ENCODE assay signal across 8 mouse cellular contexts in the genomic region with DNA sequence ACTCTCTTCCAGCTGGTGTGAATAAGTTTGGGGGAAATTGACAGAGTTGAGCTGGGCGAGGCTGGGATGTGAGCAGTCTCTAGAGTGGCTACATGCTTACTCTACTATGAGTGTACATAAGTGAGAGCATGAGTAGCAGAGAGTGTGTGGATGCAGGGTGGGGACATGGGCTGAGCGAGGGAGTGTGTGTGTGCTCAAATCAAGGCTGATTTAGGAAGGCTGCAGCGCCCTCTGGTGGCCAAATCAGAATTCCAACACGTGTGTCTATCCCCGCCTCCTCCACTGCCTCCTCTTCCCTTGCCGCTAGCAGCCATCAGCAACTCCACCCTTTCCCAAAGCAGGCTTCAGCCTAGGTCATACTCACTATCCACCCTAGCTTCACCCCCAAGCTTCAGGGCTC. TPM values are rescaled to one million over a fixed set of nuclear protein-coding genes. Genes with fewer than 3 reads are reported as not detected.
DNase-seq lines count a peak whose midpoint lies in the region; ATAC-seq and TF ChIP-seq lines count a peak whose summit lies in the region.

No protein-coding gene starts in this region.

- peak overlapping the region; percentile 86 for H3K4me3 ChIP-seq in E14TG2a.4 (replicated peaks; ENCODE audit: low read length)
- H3K4me3 ChIP-seq in embryonic fibroblast, embryonic 13.5 days (ENCODE audit: insufficient read depth, low read length) = no peak overlapping the region
- no peak overlapping the region for H3K4me3 ChIP-seq in lung, embryonic 14.5 days (ENCODE audit: low read depth, low read length)

- no peaks in the 10 kb centered on the region for H3K27me3 ChIP-seq in E14TG2a.4 (ENCODE audit: insufficient read depth, low read length)
- H3K27me3 ChIP-seq in lung, embryonic 14.5 days (ENCODE audit: insufficient read depth, low read length) = peaks cover 27% of the 10 kb centered on the region

- ATAC-seq in hematopoietic stem cell, adult 5-6 weeks (replicated peaks in 1 of 2; ENCODE audit: insufficient read depth in 1 of 2, low FRiP score in 2 of 2, low TSS enrichment in 1 of 2, low read depth in 1 of 2, poor library complexity in 2 of 2, severe bottlenecking in 2 of 2) = peak; percentile 70 to 82; a peak in 3 of 4 replicates
- peak; percentile 76; the same call in 1 of the 2 replicates for ATAC-seq in lung, embryonic 14.5 days (ENCODE audit: insufficient read depth)

- WGBS in lung, embryonic 14.5 days = 6% methylated on average over 6 of the region's 6 CpGs

- peaks cover 63% of the 10 kb centered on the region for H3K36me3 ChIP-seq in E14TG2a.4 (ENCODE audit: insufficient read depth, low read length)
- no peaks in the 10 kb centered on the region for H3K36me3 ChIP-seq in lung, embryonic 14.5 days (ENCODE audit: insufficient read depth)

- H3K27ac ChIP-seq in embryonic fibroblast, embryonic 13.5 days (ENCODE audit: insufficient read depth, low read length) = no peak overlapping the region
- H3K27ac ChIP-seq in lung, embryonic 14.5 days (ENCODE audit: low read depth) = no peak overlapping the region

- no peak overlapping the region for H3K4me2 ChIP-seq in lung, embryonic 14.5 days

- H3K4me1 ChIP-seq in E14TG2a.4 (replicated peaks; ENCODE audit: low read depth, low read length) = peaks cover 79% of the 10 kb centered on the region
- H3K4me1 ChIP-seq in embryonic fibroblast, embryonic 13.5 days (ENCODE audit: control insufficient read depth, insufficient read depth, low read length) = peaks cover 14% of the 10 kb centered on the region
- H3K4me1 ChIP-seq in lung, embryonic 14.5 days (ENCODE audit: insufficient read depth) = no peaks in the 10 kb centered on the region

- TF ChIP-seq CTCF in E14TG2a.4 (conservative IDR thresholded peaks at IDR 0.05; ENCODE audit: low read length) = peak; percentile 63
- TF ChIP-seq CTCF in embryonic fibroblast, embryonic 13.5 days (IDR thresholded peaks at IDR 0.05; ENCODE audit: borderline replicate concordance, insufficient read depth, low read length) = peak; percentile 81
- TF ChIP-seq CTCF in lung, embryonic 14.5 days (IDR thresholded peaks at IDR 0.05; ENCODE audit: low read depth) = peak; percentile 92

- peak; percentile 41 to 57 for DNase-seq in adrenal gland, postnatal 4 days (ENCODE audit: low spot score in 2 of 2)
- DNase-seq in layer of hippocampus, adult 8-10 months (ENCODE audit: low spot score in 2 of 2) = peak; percentile 44 to 83
- peak; percentile 96 for DNase-seq in lung, embryonic 14.5 days
- peak; percentile 63 for DNase-seq in ovary, postnatal 14 days (ENCODE audit: low spot score)
- peak; percentile 84 for DNase-seq in thymus, postnatal 4 days

- no peak overlapping the region for H3K9ac ChIP-seq in lung, embryonic 14.5 days

- no peaks in the 10 kb centered on the region for H3K9me3 ChIP-seq in E14TG2a.4 (ENCODE audit: low read length)
- no peaks in the 10 kb centered on the region for H3K9me3 ChIP-seq in lung, embryonic 14.5 days (ENCODE audit: low read depth, low read length)

- TF ChIP-seq POLR2A in embryonic fibroblast, embryonic 13.5 days (IDR thresholded peaks at IDR 0.05; ENCODE audit: low read depth, low read length) = no peak

RNA-seq across cellular contexts. Expression of gene Gjb3, which starts 5.9 kb away (rescaled TPM):
- under 1 TPM; 0.20 to 0.62 TPM for total RNA-seq in adrenal gland, postnatal 4 days (2021)
- polyA plus RNA-seq in embryonic fibroblast, embryonic 13.5 days (2011; ENCODE audit: insufficient read length, low read depth, missing spikeins) = 6.6 and 14.0 TPM in 2 replicates
- total RNA-seq in hematopoietic stem cell, adult 5-6 weeks (2017) = 2.9 and 4.0 TPM in 2 replicates
- total RNA-seq in layer of hippocampus, adult 8-10 months (2022) = under 1 TPM in 3 of 4 experiments, not detected in 1; 0.27 to 0.39 (median 0.39) TPM
- polyA plus RNA-seq in lung, embryonic 14.5 days (2014; fragmentation: Nextera tagmentation; extraction: Ambion mirVana) = 0.86 and 1.1 TPM in 2 replicates

RNA-seq across cellular contexts. Expression of gene Gja4, which starts 10.9 kb away (rescaled TPM):
- 10 to 100 TPM; 12.0 to 13.9 TPM for total RNA-seq in adrenal gland, postnatal 4 days (2021)
- polyA plus RNA-seq in embryonic fibroblast, embryonic 13.5 days (2011; ENCODE audit: insufficient read length, low read depth, missing spikeins) = not detected in 2 replicates
- total RNA-seq in hematopoietic stem cell, adult 5-6 weeks (2017) = not detected in 2 replicates
- total RNA-seq in layer of hippocampus, adult 8-10 months (2022) = 1 to 10 TPM; 1.6 to 4.4 (median 3.2) TPM
- 24.0 and 26.1 TPM in 2 replicates for polyA plus RNA-seq in lung, embryonic 14.5 days (2014; fragmentation: Nextera tagmentation; extraction: Ambion mirVana)

RNA-seq across cellular contexts. Expression of gene Gjb4, which starts 29.1 kb away (rescaled TPM):
- total RNA-seq in adrenal gland, postnatal 4 days (2021) = not detected
- 0.35 and 2.2 TPM in 2 replicates for polyA plus RNA-seq in embryonic fibroblast, embryonic 13.5 days (2011; ENCODE audit: insufficient read length, low read depth, missing spikeins)
- total RNA-seq in hematopoietic stem cell, adult 5-6 weeks (2017) = not detected in 2 replicates
- not detected for total RNA-seq in layer of hippocampus, adult 8-10 months (2022)
- polyA plus RNA-seq in lung, embryonic 14.5 days (2014; fragmentation: Nextera tagmentation; extraction: Ambion mirVana) = 0.12 TPM in 1 of 2 replicates, not detected in the other

RNA-seq across cellular contexts. Expression of gene Gjb5, which starts 33.2 kb away (rescaled TPM):
- 1 to 10 TPM in 1 of 2 experiments, under 1 TPM in 1; 0.65 to 1.1 TPM for total RNA-seq in adrenal gland, postnatal 4 days (2021)
- polyA plus RNA-seq in embryonic fibroblast, embryonic 13.5 days (2011; ENCODE audit: insufficient read length, low read depth, missing spikeins) = 2.0 and 4.0 TPM in 2 replicates
- total RNA-seq in hematopoietic stem cell, adult 5-6 weeks (2017) = not detected in 2 replicates
- total RNA-seq in layer of hippocampus, adult 8-10 months (2022) = not detected
- 0.51 and 0.70 TPM in 2 replicates for polyA plus RNA-seq in lung, embryonic 14.5 days (2014; fragmentation: Nextera tagmentation; extraction: Ambion mirVana)
